Mouse (Mus musculus): ENCODE results near the gene Sh3kbp1.

The Sh3kbp1 gene

DNA sequence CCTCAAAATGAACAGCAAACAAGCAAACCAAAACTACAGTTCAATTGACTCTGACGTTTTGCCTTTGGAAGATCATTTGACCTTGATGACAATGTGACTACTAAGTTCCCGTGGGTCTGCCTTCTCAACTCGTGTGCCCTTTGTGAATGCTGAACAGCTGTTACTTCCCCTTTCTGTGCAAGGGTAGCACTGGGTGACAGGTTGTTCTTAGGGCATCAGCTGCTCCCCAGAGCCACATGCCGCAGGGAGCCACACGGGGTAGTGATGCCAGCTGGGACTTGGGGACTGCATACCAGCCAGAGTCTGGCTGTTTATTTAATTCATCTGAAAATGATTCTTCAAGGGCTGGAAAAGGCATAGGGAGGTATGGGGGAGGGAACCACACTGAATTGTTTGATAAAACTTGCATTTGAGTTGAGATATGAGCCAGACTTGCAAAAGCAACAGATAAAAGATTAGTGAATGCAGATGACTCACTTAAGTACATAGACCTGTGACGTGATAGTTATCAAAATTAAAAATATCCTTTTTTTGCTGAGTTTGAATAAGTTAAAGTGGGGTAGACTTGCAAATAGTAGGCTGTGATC lies 108.5 kb downstream of the Sh3kbp1 start:
- peak; percentile 76 for DNase-seq (ENCODE audit: low read depth, low spot score)

- no peak for DNase-seq (ENCODE audit: low read depth, low spot score)
Measured at GRCm38 (mm10) chrX:159737344-159737743, 110.3 kb downstream of the Sh3kbp1 start.

DNA sequence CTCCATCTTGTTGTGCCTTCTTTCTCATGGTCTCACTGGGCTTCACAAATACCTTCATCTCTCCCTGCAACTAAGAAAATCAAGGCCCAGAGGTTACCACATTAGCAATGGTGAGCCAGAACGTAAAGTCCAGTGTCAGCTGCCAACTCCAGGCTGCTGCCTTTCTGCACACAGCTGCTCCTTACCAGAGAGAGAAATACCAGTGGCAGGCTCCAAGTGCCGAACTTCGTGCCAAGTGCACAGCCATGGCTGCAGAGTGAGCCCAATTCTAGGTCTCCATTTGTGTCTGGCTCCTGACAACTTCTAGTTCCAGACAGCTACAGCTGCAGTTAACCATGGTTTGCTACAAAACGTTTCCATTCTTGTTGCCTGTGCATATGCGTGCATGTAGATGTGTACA lies 117.0 kb downstream of the Sh3kbp1 start:
- DNase-seq (ENCODE audit: low read depth, low spot score) = no peak

DNA sequence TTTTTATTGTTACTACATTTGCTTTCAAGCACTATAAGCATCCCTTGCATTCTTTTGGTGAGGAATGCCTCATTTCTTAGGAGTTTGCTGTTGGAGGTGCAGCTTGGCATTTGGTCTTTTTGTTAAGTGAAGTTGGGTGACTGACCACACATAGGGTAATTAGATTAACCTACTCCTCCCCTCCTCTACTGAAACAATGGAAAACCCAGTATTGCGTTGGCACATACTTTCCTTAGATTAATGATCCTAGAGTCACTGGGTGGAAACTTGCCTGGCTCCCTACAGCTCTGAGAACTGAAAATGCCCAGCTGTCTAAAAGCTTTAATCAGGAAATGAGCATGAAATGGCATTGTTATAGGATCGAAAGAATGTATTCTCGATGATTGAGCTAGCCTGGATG lies 117.5 kb downstream of the Sh3kbp1 start:
- no peak for DNase-seq (ENCODE audit: low read depth, low spot score)

DNA sequence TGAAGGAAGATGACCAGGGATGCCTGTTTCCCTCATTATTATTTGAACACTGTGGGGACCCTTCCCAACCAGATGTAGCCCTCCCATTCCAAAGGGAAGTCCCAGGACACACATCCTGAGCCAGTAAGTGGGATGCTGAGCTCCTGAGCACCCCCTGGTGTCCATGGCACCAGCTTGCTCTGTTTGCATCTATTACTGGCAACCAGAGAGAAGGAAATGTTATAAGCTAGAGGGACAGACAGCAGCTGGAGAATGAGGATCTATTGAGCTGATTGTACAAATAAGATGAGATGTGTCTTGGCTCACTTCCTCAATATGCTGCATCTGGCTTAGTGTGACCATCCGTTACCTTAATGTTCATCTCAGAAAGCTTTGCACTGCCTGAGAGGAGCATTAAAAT lies 124.8 kb downstream of the Sh3kbp1 start:
- DNase-seq (ENCODE audit: low read depth, low spot score) = peak; percentile 65

DNA sequence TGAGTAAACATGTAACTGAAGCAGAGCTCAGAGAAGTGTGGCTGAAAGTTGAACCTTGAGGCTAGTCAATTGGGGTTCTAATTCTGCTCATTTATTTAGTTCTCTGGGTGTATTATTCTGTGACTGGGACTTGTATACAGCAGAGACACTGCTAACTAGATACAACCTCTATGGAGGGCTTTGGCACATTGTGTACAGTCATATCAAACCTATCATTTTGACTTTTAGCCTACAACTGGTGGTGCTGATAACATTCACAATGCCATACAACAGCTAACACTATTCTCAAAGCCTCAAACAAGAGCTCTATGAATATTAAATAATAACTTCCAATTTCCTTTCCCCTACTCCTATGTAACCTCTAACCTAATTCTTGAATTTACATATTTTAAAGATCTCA lies 129.2 kb downstream of the Sh3kbp1 start:
- DNase-seq (ENCODE audit: low read depth, low spot score) = no peak

GRCm38 (mm10) chrX:159756901-159757821 lies 130.1 kb downstream of the Sh3kbp1 start:
- DNase-seq (ENCODE audit: low read depth, low spot score) = peak; percentile 46

DNA sequence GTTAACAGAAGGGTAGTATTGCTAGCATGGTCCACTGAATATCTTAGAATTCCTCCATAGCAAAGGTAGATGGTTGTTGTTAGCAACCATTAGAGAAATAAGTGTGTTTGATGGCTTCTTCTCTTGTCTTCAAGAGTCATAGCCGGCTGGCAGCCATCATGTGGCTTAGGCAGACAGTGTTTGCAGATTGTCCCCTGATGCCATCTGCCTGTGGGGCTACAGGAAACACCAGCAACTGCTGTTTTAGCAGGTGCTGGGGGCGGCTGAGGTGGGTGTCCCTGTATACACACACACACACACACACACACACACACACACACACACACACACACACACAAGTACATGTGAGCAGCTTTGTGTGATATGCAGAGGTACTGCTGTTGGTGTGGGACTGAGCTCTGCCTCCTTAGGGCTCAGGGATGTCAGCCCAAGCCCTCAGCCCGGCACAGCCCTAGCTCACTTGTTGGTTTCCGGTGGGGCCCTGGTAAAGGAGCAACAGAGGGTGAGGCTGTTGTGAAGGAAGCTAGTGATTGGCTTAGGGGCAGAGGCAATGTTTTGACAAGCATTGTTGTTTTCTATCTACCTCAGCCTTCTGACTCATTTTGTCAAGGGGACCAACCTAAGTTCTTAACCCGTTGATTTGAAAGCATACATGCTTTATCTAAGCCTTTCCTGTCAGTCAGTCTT lies 130.9 kb downstream of the Sh3kbp1 start:
- peak; percentile 68 for DNase-seq (ENCODE audit: low read depth, low spot score)

GRCm38 (mm10) chrX:159763801-159764200 lies 136.7 kb downstream of the Sh3kbp1 start:
- no peak for DNase-seq (ENCODE audit: low read depth, low spot score)

- DNase-seq (ENCODE audit: low read depth, low spot score) = no peak
Measured at GRCm38 (mm10) chrX:159765850-159766249, 138.8 kb downstream of the Sh3kbp1 start.

- DNase-seq (ENCODE audit: low read depth, low spot score) = peak; percentile 34
Measured at GRCm38 (mm10) chrX:159769005-159769404, 141.9 kb downstream of the Sh3kbp1 start.

- DNase-seq (ENCODE audit: low read depth, low spot score) = peak; percentile 36
Measured at GRCm38 (mm10) chrX:159769773-159770172, 142.7 kb downstream of the Sh3kbp1 start.

GRCm38 (mm10) chrX:159772137-159772536 lies 145.1 kb downstream of the Sh3kbp1 start:
- DNase-seq (ENCODE audit: low read depth, low spot score) = no peak

- no peak for DNase-seq (ENCODE audit: low read depth, low spot score)
Measured at GRCm38 (mm10) chrX:159775042-159775441, 148.0 kb downstream of the Sh3kbp1 start.

DNA sequence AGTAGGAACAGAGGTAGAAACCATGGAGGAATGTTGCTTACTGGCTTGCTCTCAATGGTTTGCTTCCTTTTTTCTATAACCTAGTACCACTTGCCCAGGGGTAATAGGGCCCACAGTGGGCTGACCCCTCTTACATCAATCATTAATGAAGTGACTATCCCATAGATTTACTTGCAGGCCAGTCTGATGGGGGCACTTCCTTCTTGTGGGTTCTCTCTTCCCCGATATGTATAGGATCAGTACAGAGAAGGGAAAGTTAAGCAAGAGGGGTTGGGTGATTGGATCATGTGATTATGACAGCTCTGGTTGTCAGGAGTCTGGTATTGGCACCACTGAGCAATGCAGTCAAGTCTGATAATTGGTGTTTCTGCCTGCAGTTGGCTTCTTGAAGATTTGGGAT lies 151.7 kb downstream of the Sh3kbp1 start:
- DNase-seq (ENCODE audit: low read depth, low spot score) = no peak

DNA sequence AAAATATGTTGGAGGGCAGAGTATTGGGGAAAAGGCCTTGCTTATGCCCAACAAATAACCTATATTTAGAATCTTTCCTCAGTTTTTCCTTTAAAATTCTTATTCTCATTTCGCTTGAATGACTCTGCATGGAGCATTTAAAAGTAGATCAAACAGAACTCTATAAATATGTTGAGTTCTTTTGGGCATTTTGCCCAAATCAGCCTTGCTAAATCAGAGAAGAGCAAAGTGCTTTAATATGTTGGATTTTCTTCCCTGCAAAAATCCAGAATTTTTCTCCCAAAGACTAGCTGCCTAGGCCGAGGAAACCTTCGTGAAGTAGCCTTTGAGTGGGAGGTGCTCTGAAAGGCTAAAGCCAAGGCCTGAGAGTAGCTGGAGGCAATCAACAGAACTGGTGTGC lies 163.4 kb downstream of the Sh3kbp1 start:
- DNase-seq (ENCODE audit: low read depth, low spot score) = no peak

- DNase-seq (ENCODE audit: low read depth, low spot score) = no peak
Measured at GRCm38 (mm10) chrX:159795603-159796002, 168.5 kb downstream of the Sh3kbp1 start.

GRCm38 (mm10) chrX:159804371-159804770 lies 177.3 kb downstream of the Sh3kbp1 start:
- DNase-seq (ENCODE audit: low read depth, low spot score) = no peak

DNA sequence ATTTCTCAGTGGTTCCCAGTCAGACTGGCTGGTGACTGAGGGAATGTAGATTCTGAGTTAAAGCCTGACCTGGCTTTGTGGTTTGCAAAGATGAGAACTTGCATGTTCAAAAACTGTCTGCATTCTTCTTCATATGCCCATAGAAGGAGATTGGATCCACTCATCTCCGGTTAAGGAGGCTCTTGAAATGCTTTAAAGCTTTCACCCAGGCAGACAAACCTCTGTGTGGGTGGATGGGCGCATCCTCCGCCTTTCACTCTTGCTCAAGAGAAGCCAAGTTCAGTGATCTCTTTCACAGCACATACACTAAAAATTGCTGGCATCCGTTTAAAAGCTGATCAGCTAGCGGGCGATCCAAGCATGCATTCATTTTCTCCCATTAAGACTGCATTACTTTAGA lies 182.4 kb downstream of the Sh3kbp1 start:
- DNase-seq (ENCODE audit: low read depth, low spot score) = no peak

DNA sequence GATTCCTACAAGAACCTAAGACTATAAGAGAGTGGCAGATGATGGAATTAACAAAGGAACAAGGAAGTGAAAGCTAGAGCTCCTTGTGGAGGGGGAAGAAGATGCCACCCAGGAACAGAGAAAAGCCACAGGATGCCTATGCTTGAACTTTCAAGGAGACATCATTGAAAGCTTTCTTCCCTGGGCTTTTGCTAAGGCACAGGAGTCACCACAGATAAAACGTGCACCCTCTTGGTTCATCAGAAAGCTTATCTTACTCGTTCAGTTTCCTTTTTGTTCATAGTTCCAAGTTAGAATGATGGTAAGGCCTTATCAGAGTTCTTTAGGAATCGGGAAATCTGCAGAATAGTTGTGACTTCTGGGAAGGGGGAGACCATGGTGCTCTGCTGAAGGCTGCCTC lies 183.4 kb downstream of the Sh3kbp1 start:
- no peak for DNase-seq (ENCODE audit: low read depth, low spot score)

GRCm38 (mm10) chrX:159817508-159817907 lies 190.4 kb downstream of the Sh3kbp1 start:
- no peak for DNase-seq (ENCODE audit: low read depth, low spot score)

DNA sequence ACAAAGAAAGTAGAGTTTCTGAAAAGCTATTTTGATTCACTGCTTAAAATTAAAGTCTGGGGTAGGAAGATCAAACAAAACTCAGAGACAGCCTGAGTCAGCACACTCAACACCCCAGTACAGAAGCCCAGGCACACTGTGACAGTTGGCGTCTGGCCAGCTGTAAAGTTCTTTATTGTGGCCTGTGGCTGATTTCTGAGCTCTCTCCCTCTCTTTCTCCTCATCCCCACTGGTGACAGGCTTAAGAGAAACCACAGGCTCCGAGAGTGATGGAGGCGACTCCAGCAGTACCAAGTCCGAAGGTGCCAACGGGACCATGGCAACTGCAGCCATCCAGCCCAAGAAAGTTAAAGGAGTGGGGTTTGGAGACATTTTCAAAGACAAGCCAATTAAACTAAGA lies 201.1 kb downstream of the Sh3kbp1 start:
- DNase-seq (ENCODE audit: low read depth, low spot score) = no peak

Data from A20 (cell line).